Mouse (Mus musculus) retina, adult 2 months (tissue): ENCODE results near the gene Oxct2b.
"Not testable (repeated sequence)": the region's sequence is repeated elsewhere in the genome, so short reads cannot be mapped to it uniquely, and the experiment has no call there.

Experiments used
- DNase-seq: peaks from one replicate; pipeline ENCODE4 v3.0.0-alpha.2; 2012; ENCODE audit warnings: low read depth, low spot score

The Oxct2b gene

GRCm38 (mm10) chr4:123112216-123112764 lies 3.8 kb upstream of the Oxct2b start:
- DNase-seq = no peak

- not testable (repeated sequence) for DNase-seq
Measured at GRCm38 (mm10) chr4:123114651-123115050, 1.4 kb upstream of the Oxct2b start.

GRCm38 (mm10) chr4:123116640-123117039 lies 574 bp downstream of the Oxct2b start:
- DNase-seq = not testable (repeated sequence)

- no peak for DNase-seq
Measured at GRCm38 (mm10) chr4:123121286-123121685, 5.2 kb downstream of the Oxct2b start.

GRCm38 (mm10) chr4:123126626-123127025 lies 10.6 kb downstream of the Oxct2b start:
- no peak for DNase-seq

- no peak for DNase-seq
Measured at GRCm38 (mm10) chr4:123127051-123127450, 11.0 kb downstream of the Oxct2b start.

GRCm38 (mm10) chr4:123137551-123137950 lies 21.5 kb downstream of the Oxct2b start:
- no peak for DNase-seq

GRCm38 (mm10) chr4:123139513-123140154 lies 23.6 kb downstream of the Oxct2b start, which contains the start of gene Ppie:
Ppie (minus strand) TSS chr4:123139951.
- peak; percentile 76 for DNase-seq

- DNase-seq = no peak
Measured at GRCm38 (mm10) chr4:123147446-123148150, 31.5 kb downstream of the Oxct2b start.

- no peak for DNase-seq
Measured at GRCm38 (mm10) chr4:123152003-123152402, 35.9 kb downstream of the Oxct2b start.

GRCm38 (mm10) chr4:123152976-123153375 lies 36.9 kb downstream of the Oxct2b start:
- no peak for DNase-seq

- peak; percentile 48 for DNase-seq
Measured at GRCm38 (mm10) chr4:123155004-123155403, 38.9 kb downstream of the Oxct2b start.

GRCm38 (mm10) chr4:123155427-123155826 lies 39.4 kb downstream of the Oxct2b start:
- DNase-seq = no peak

- DNase-seq = no peak
Measured at GRCm38 (mm10) chr4:123155840-123156239, 39.8 kb downstream of the Oxct2b start.

- no peak for DNase-seq
Measured at GRCm38 (mm10) chr4:123160571-123160970, 44.5 kb downstream of the Oxct2b start.

GRCm38 (mm10) chr4:123161251-123161650 lies 45.2 kb downstream of the Oxct2b start:
- DNase-seq = not testable (repeated sequence)

GRCm38 (mm10) chr4:123162305-123162917 lies 46.3 kb downstream of the Oxct2b start:
- peak; percentile 72 for DNase-seq

- no peak for DNase-seq
Measured at GRCm38 (mm10) chr4:123164157-123164556, 48.1 kb downstream of the Oxct2b start.
